Comparison of ENCODE assay signal across 15 mouse cellular contexts in genomic region chr8:126571065-126571660, GRCm38 (mm10). TPM values are rescaled to one million over a fixed set of nuclear protein-coding genes. Genes with fewer than 3 reads are reported as not detected.
DNase-seq lines count a peak whose midpoint lies in the region; ATAC-seq lines count a peak whose summit lies in the region.
"Had no signal": no experiment of that assay in that cellular context is flagged by ENCODE, and none has a peak within 500 bp of the region (broad histone marks: within the 10 kb centered on the region; RNA-seq: fewer than 3 reads in every experiment).

No protein-coding gene starts in this region.

- 89% methylated on average over 15 of the region's 15 CpGs for WGBS in hindbrain, embryonic 10.5 days
- 84% methylated on average over 15 of the region's 15 CpGs for WGBS in hindbrain, embryonic 13.5 days

- peak overlapping the region; percentile 64; the same call in 1 of the 2 replicates for H3K27ac ChIP-seq in hindbrain, embryonic 10.5 days
- H3K27ac ChIP-seq in hindbrain, embryonic 13.5 days, result no peak overlapping the region
- H3K27ac ChIP-seq: hindbrain, embryonic 14.5 days; kidney, embryonic 15.5 days; limb, embryonic 12.5 days had no signal

- no peaks in the 10 kb centered on the region for H3K36me3 ChIP-seq in hindbrain, embryonic 10.5 days
- no peaks in the 10 kb centered on the region for H3K36me3 ChIP-seq in hindbrain, embryonic 13.5 days
- H3K36me3 ChIP-seq: kidney, embryonic 15.5 days; limb, embryonic 12.5 days had no signal

- H3K4me1 ChIP-seq in hindbrain, embryonic 10.5 days (replicated peaks), result peaks cover 44% of the 10 kb centered on the region
- peaks cover 38% of the 10 kb centered on the region for H3K4me1 ChIP-seq in hindbrain, embryonic 13.5 days (replicated peaks)

- H3K4me3 ChIP-seq in hindbrain, embryonic 10.5 days, result no peak overlapping the region
- no peak overlapping the region for H3K4me3 ChIP-seq in hindbrain, embryonic 13.5 days
- H3K4me3 ChIP-seq: kidney, embryonic 15.5 days; limb, embryonic 12.5 days had no signal

- no peak for ATAC-seq in hindbrain, embryonic 13.5 days (ENCODE audit: low FRiP score)
- ATAC-seq in activated CD4-positive, CD25-positive, alpha-beta regulatory T cell, adult 4 months, result peak; percentile 40

- no peak for DNase-seq in hindbrain, embryonic 10.5 days (ENCODE audit: low spot score)
- peak; percentile 24 for DNase-seq in CD4-positive, CD25-positive, alpha-beta regulatory T cell, adult 2 months (ENCODE audit: low read depth, low spot score)
- DNase-seq in lung, postnatal 14 days, result peak; percentile 28
- DNase-seq in adrenal gland, postnatal 10 days, result no peak
- no peak for DNase-seq in yolk sac, embryonic 10.5 days (ENCODE audit: low spot score)
- DNase-seq: adrenal gland, postnatal 36 days; cerebellum, adult 11 months; embryo, embryonic 11 days; gastrocnemius, postnatal 10 days; right cerebral cortex, postnatal 25 days had no signal

- H3K9ac ChIP-seq in hindbrain, embryonic 13.5 days, result no peak overlapping the region
- H3K9ac ChIP-seq: hindbrain, embryonic 14.5 days; kidney, embryonic 15.5 days; limb, embryonic 12.5 days had no signal

- H3K27me3 ChIP-seq in hindbrain, embryonic 10.5 days (ENCODE audit: insufficient read depth, poor library complexity, severe bottlenecking), result no peaks in the 10 kb centered on the region
- no peaks in the 10 kb centered on the region for H3K27me3 ChIP-seq in hindbrain, embryonic 13.5 days
- H3K27me3 ChIP-seq: kidney, embryonic 15.5 days; limb, embryonic 12.5 days had no signal

- no peaks in the 10 kb centered on the region for H3K9me3 ChIP-seq in hindbrain, embryonic 10.5 days
- H3K9me3 ChIP-seq in hindbrain, embryonic 13.5 days, result no peaks in the 10 kb centered on the region
- H3K9me3 ChIP-seq: kidney, embryonic 15.5 days had no signal

- H3K4me2 ChIP-seq in hindbrain, embryonic 13.5 days, result no peak overlapping the region
- H3K4me2 ChIP-seq: hindbrain, embryonic 14.5 days; kidney, embryonic 15.5 days; limb, embryonic 12.5 days had no signal

RNA-seq across cellular contexts. Expression of gene Irf2bp2, which starts 22.6 kb away (rescaled TPM):
- 3.3 and 4.3 TPM in 2 replicates for polyA plus RNA-seq in hindbrain, embryonic 10.5 days (2016; fragmentation: Nextera tagmentation; extraction: Ambion mirVana)
- 9.0 TPM in 2 replicates for polyA plus RNA-seq in hindbrain, embryonic 13.5 days (2015; fragmentation: Nextera tagmentation; extraction: Ambion mirVana)
- polyA plus RNA-seq in activated CD4-positive, CD25-positive, alpha-beta regulatory T cell, adult 4 months (2017; shearing (Covaris generic)), result 10 to 100 TPM; 17.8 to 22.2 TPM
- total RNA-seq in adrenal gland, postnatal 10 days (2021), result 100 to 1,000 TPM in 1 of 2 experiments, 10 to 100 TPM in 1; 91.0 to 110 TPM

Comparison
In these comparisons a context has a peak if more than half of its experiments do, and no peak if none do; other contexts are left out.
1. DNase-seq: peak in CD4-positive, CD25-positive, alpha-beta regulatory T cell, adult 2 months (single experiment) and lung, postnatal 14 days (single experiment); none in hindbrain, embryonic 10.5 days (single experiment), adrenal gland, postnatal 10 days (single experiment) and yolk sac, embryonic 10.5 days (single experiment).